Mouse (Mus musculus): ENCODE data around the gene Srf.

The Srf gene

DNA sequence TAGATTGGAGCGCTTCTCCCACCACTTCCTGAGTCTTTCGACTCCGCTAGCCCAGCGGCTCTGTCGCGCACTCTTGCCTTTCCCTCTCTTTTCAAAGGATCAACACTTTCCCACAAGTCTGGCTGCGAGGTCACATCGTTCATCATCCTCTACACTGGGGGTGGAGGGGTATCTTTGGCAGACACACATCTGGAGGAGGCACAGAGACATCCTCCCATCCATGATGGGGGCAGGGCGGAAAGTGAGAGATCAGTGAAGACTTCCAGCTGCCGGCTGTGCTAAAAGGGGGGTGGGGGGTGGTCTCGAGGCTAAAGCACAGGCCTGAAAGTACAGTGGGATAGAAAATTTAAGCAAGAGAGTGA lies 590 bp upstream of the Srf start:
- DNase-seq (ENCODE audit: low spot score in 2 of 2) = no peak

- DNase-seq (ENCODE audit: low spot score in 2 of 2) = peak in 1 of 2 experiments; percentile 28
These were observed 850 bp downstream of the Srf start for GRCm38 (mm10) chr17:46554977-46555672.

- peak in 1 of 2 experiments; percentile 26 for DNase-seq (ENCODE audit: low spot score in 2 of 2)
These were observed 1.4 kb downstream of the Srf start for GRCm38 (mm10) chr17:46554646-46554976.

DNA sequence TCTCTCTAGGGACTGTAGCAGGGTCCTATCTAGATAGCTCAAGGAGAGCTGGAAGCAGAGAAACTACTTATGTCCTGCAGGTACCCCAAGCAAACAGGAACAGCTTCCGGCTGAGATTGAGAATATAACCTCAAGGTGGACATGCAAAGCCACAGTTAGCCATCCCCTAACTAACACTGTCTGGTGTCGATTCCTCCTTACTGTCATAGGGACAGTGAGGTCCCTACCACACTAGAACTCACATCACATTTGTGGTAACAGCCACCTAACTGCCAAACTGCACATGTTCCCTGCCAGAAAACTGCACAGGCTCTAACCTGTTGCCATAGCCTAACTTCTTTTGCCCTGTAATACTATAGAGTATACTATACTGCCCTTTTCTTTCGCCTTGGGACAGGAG lies 2.0 kb downstream of the Srf start:
- no peak for DNase-seq (ENCODE audit: low spot score in 2 of 2)

DNA sequence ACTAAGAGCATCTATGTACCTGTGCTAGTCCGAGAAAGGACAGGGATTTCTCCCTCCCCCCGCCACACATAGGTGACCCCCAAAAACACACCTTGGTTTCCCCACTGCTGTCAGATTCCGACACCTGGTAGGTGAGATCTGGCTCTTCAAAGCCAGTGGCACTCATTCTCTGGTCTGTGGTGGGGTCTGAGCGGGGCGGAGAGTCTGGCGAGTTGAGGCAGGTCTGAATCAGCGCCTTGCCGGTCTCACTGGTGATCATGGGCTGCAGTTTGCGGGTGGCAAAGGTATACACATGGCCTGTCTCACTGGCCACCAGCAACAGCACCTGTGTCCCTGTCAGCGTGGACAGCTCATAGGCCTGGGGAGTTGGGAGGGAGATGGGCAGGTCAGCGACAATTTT lies 2.5 kb downstream of the Srf start:
- DNase-seq (ENCODE audit: low spot score in 2 of 2) = no peak

DNA sequence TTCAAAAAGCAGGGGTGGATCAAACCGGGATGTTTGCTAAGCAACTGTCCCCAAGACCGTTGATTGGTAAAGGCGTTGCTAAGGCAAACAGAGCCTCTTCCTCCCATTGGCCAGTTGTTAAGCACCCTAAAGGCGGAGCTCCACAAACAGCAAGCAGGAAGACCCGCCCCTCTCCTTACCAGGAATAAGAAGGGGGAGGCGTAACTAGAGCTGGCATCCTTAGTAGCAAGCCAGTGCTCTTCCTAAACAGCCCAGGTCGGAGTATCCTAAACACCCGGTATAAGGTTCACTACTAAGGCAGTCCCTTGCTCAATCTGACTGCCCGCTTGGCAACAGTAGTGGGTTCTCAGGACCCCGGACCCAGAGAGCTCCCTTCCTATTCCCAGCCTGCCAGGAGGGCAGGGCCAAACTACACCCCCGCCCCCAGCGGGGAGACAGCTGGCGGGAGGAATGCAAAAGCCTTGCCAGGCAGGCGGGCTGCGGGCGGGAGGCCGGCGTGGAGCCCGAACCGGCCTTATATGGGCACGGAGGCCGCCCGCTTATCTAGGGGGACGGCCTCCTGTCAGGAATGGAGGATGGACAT lies 3.0 kb downstream of the Srf start:
- peak; percentile 90 to 91 for DNase-seq (ENCODE audit: low spot score in 2 of 2)

DNA sequence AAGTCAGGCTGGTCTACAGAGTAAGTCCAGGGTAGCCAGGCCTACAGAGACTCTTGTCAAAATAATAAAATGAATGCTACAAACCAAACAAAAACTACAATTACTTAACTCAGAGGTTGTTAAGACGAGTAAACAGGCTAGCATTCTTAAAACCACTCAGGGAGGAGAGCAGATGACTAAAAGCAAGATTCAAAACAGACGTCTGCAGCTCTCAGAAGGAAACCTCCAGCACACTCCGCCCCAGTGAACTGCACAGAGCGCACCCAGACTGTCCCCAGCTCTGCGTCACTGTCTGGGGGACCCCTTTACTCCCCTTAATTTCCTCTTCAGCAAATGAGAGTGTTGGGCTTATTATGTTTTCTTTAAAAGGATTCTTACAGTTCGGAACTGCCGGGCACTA lies 3.8 kb downstream of the Srf start:
- no peak for DNase-seq (ENCODE audit: low spot score in 2 of 2)

- DNase-seq (ENCODE audit: low spot score in 2 of 2) = no peak
These were observed 4.6 kb downstream of the Srf start for GRCm38 (mm10) chr17:46551369-46551768.

- no peak for DNase-seq (ENCODE audit: low spot score in 2 of 2)
These were observed 5.1 kb downstream of the Srf start for GRCm38 (mm10) chr17:46550904-46551303.

DNA sequence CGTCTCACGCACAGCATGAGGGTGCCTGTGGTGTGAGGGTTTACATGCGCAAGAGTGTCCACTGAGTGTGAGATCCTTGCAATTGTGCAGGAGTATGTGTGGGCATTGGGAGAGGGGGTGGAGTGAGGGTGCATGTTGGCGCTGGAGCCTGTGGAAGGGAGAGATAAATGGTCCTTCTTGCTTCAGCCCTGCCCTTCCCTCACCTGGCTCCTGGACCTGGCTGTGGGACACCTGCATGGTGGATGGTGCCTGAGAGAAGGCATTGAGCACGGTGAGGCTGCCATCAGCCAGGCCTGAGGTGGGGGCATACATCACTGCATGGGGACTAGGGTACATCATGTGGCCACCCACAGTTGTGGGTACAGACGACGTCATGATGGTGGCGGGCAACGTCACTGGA lies 6.3 kb downstream of the Srf start:
- DNase-seq (ENCODE audit: low spot score in 2 of 2) = no peak

DNA sequence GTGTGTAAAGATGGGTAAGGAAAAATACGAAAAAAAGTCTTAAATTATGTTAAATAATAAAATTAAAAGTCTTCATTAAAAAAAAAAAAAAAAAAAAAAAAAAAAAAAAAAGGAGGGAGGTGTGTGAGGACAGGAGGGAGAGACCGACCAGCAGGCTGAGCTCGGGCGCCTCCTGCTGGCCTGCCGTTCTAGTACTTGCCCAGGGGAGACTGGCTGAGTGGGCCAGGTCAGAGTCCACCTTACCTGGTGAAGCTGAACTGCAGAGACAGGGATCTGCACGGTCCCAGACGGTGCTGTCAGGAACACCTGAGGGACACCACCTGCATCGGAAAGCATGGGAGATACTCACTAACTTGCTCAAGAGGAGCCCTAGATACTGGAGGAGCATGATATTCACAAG lies 6.8 kb downstream of the Srf start:
- no peak for DNase-seq (ENCODE audit: low spot score in 2 of 2)

- DNase-seq (ENCODE audit: low spot score in 2 of 2) = no peak
These were observed 7.2 kb downstream of the Srf start for GRCm38 (mm10) chr17:46548741-46549140.

DNA sequence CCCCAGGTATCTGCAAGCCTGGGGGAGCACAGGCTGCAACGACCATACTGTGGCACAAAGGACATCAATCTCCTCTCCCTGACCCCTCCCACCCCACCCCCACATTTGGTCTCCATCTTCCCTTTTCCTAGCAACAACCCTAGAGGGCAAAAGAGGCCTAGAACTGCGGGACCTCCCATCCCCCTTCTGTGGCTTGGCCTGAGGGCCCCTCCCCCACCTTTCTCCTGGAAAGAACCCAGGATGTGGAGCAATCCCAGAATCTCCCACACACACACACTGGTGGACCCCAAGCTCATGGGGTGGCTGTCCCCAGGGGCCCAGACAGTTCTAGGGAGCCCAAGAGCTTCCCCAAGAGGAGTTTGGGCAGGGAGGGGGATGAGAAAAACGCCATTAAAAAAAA lies 8.1 kb downstream of the Srf start:
- DNase-seq (ENCODE audit: low spot score in 2 of 2) = no peak

DNA sequence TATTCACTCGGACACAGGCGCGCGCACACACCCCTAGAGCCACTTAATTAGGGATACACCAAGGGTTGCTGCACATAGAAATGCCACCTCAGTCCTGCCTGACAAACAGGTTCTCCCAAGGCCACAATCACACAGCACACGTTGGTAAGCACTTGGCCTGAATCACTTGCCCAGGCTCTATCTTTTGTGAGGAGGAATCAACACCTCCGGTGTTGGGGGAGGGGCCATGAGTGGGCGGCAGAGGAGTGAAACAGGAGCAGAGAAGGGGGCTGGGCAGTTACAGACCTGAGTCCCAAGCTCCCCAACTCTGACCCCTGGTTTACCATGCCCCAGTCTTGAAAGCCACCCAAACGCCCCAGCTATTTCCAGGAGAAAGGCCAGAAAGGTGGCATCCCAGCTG lies 9.0 kb downstream of the Srf start:
- no peak for DNase-seq (ENCODE audit: low spot score in 2 of 2)

- DNase-seq (ENCODE audit: low spot score in 2 of 2) = no peak
These were observed 9.4 kb downstream of the Srf start for GRCm38 (mm10) chr17:46546591-46546990.

DNA sequence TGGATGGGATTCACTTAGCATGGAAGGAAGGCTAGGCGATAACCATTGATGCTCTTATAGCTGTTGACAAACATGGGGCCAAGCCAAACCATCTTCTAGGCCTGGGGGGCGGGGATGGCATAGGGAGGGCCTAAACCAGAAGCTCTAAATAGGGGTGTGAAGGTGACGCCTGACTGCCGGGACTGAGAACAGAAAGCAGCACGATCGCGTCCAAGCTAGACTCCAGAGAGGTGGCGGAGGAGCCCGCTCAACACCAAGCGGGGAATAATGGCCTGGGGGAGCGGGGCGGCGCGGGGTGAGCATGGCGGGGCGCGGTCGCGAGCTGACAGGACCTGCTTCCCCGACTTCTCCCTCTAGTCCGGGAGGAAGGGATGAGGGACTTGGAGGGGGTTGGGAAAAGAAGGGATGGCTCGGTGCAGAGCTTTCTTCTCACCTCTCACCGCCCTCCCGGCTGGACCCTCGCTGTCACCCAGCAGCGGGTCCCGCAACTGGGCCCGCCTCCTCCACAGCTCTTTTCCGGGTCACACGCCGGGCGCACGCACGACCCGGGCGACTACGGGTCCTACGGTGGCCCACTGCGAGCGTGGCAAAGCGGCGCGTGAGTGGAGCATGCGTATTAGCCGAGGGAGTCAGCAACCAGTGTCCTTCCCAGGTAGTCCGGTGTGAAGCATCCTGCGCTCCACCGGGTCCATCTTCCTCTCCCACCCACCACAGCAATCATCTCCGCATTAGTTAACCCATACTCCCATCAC lies 10.0 kb downstream of the Srf start, which contains the start of gene Cul9:
Gene Cul9 (minus strand): TSS at position 576 of the 752 bp plus-strand sequence.
- peak; percentile 64 to 79 for DNase-seq (ENCODE audit: low spot score in 2 of 2)

DNA sequence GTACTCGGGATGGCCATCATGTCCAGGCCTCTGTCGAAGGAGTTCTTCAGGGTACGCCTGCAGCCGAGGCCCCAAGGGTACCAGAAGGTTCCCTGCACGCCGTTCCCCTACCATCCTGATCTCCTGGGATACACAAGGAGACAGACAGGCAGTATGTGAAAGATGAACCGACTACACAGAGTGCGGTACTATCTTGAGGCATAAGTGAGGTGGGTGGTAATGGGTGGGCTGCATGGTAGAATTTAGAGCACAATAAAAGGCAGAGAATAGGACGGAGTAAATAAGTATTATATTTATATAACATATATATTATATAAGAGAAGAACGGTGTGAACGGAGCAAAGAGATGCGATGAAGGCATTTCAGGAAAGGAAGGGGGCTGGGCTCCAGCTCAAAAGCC lies 12.3 kb downstream of the Srf start:
- DNase-seq (ENCODE audit: low spot score in 2 of 2) = no peak

GRCm38 (mm10) chr17:46525579-46526307 lies 30.2 kb downstream of the Srf start:
- peak; percentile 46 to 64 for DNase-seq (ENCODE audit: low spot score in 2 of 2)

- DNase-seq (ENCODE audit: low spot score in 2 of 2) = no peak
These were observed 30.9 kb downstream of the Srf start for GRCm38 (mm10) chr17:46525065-46525464.

DNA sequence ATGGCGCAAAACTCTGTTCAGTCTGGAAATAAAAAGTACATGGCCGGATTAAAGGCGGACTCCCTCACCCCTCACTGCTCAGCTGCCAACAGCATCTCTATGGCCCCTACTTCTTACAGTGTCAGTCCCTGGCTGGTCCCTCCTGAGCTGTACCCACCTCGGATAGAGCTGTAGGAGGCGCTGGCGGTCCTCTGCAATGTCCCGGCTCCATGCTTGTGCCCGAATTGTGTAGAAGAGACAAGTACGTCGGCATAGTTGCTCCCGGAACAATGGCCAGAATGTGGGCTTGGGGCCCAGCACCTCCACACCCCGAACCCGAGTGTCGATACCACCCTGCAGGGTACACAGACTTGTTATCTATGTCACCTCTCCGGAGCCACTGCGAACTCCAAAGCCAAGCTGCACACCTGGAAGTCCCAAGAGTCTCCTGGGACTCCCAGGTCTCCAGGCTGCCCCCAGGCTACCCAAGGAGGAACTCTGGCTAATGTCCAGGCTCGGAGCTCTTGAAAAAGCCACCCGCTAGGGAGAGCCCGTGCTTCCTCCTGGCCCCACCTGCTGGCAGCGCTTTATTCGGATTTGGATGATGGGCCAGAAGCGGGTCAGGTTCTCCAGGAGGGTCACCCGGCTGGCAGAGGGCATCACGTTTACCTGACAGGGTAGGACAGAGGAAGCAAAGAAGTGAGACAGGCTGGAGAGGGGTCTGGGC lies 33.9 kb downstream of the Srf start:
- DNase-seq (ENCODE audit: low spot score in 2 of 2) = no peak

- no peak for DNase-seq (ENCODE audit: low spot score in 2 of 2)
These were observed 34.8 kb downstream of the Srf start for GRCm38 (mm10) chr17:46521174-46521573.
